Mouse (Mus musculus): ENCODE data around the gene Stx6. TPM values are rescaled to one million over a fixed set of nuclear protein-coding genes. Genes with fewer than 3 reads are reported as not detected.
A peak's percentile ranks its signal among the peaks of the same experiment; 100 is the strongest.

Gene Stx6
- 12.8 and 18.0 TPM in 2 replicates for total RNA-seq (2015)
- 34.8 and 36.4 TPM in 2 replicates for total RNA-seq (2017)

DNA sequence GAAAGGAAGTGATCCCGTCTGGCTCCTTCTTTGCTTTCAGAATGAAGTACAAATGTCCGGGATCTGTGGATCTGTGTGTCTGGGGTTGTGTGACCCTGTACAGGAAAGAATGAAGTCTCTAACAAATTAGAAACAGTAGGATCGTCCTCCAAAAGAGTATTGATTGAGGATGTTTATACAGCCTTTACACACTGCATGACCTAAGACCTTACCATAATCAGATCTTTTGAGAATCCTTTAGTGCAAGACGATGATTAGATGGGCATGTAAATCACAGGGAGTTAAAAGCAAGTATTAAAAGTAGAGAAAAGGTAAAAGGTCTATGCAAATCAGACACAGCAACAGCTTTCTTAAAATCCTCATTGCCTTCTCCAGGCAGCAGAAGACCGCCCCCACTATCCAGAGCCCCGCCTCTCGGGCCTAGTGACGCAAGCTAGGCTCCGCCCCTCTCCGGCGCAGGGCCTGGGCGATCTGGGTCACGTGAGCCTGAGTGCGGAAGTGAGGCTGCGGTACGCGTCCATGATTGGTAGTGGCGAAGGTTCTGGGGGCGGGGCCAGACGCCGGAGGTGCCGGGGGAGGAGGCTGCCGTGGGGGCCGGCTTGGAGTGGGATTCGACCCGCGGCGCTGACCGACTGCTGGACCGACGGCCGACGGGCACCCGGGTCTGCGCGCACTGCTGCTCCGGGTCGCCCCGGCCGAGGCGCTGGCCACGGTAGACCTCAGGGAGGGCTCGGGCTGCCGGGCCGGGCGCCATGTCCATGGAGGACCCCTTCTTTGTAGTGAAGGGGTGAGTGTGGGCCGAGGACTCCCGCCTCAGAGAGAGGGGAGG lies at the start of gene Stx6:
TSS of gene Stx6 (plus strand) at position 575 of the 829 bp plus-strand sequence.
- ATAC-seq (ENCODE audit: poor library complexity, severe bottlenecking): peak; percentile 98

- no peak for ATAC-seq (ENCODE audit: poor library complexity, severe bottlenecking)
Observed at GRCm38 (mm10) chr1:155109387-155110350, 48.8 kb upstream of the Stx6 start.

DNA sequence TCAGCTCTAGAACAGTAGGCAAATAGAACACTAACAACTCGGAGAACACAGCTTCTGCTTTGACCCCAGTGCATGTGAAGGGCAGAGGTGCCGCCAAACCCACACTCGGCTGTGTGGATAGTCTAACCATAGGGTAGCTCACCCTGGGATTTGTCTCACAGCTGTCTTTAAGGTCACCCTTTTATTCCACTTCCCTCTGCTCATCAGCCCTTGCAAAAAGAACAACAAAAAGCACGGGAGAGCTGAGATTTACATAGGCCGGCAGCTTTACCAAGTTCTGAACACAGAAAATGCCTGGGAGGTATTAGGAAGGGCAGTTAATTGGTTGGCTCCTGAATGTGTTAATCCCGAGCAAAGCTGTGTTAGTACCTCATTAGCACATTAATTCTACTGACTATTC lies 47.0 kb upstream of the Stx6 start:
- no peak for ATAC-seq (ENCODE audit: poor library complexity, severe bottlenecking)

GRCm38 (mm10) chr1:155112118-155112517 lies 46.4 kb upstream of the Stx6 start:
- ATAC-seq (ENCODE audit: poor library complexity, severe bottlenecking): no peak

DNA sequence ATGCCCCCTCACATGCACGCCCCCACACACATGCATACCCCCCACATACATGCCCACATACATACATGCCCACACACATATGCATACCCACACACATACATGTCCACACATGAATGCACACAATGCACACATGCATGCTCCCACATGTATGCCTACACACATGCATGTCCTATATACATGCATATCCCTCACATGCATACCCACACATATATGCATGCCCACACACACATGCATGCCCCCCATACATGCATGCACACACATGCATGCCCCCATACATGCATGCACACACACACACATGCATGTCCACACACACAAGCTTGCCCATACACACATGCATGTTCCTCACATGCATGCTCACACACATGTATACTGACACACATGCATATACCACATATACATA lies 45.6 kb upstream of the Stx6 start:
- ATAC-seq (ENCODE audit: poor library complexity, severe bottlenecking): no peak

- no peak for ATAC-seq (ENCODE audit: poor library complexity, severe bottlenecking)
Observed at GRCm38 (mm10) chr1:155113946-155114345, 44.6 kb upstream of the Stx6 start.

- ATAC-seq (ENCODE audit: poor library complexity, severe bottlenecking): no peak
Observed at GRCm38 (mm10) chr1:155119719-155120118, 38.8 kb upstream of the Stx6 start.

GRCm38 (mm10) chr1:155121977-155122939 lies 36.3 kb upstream of the Stx6 start:
- no peak for ATAC-seq (ENCODE audit: poor library complexity, severe bottlenecking)

- no peak for ATAC-seq (ENCODE audit: poor library complexity, severe bottlenecking)
Observed at GRCm38 (mm10) chr1:155124397-155124796, 34.1 kb upstream of the Stx6 start.

DNA sequence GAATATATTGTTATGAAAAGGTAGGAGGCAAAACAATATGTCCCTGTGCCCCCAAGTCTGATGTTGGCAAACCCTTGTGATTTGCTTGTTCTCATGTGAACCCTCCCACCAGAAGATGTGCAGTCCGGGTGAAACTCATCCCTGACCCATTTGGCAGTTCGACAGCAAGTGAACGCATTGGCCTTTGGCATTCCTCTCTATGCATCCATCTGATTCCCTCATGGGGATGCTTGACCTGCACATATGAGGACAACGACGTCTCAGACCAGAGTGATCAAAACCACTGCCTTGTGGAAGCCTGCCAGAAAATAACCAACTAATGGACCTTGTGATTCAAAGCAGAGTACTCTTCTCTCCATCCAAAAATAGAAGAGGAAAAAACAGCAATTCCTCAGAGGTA lies 31.8 kb upstream of the Stx6 start:
- no peak for ATAC-seq (ENCODE audit: poor library complexity, severe bottlenecking)

- ATAC-seq (ENCODE audit: poor library complexity, severe bottlenecking): no peak
Observed at GRCm38 (mm10) chr1:155127429-155127934, 31.0 kb upstream of the Stx6 start.

DNA sequence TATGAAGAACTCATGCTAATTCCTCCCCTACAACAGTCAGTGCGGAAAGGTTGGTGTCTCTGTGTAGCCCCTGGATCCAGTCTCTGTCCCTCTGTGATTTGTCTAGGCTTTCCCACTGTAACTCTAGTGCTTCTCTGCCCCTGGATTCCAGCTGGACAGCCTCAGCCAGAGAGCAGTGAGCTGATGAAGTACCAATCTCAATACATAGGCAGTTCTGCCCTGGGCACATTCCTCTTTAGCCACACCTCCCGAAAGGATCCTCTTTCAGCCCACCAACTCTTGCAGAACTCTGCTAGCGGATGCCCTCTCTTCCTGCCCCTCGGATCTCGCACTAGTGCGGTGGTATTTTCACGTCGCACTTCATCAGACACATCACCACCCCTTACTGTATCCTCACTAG lies 23.6 kb upstream of the Stx6 start:
- ATAC-seq (ENCODE audit: poor library complexity, severe bottlenecking): no peak

- no peak; the same call in 1 of the 2 replicates for ATAC-seq (ENCODE audit: poor library complexity, severe bottlenecking)
Observed at GRCm38 (mm10) chr1:155138795-155139194, 19.7 kb upstream of the Stx6 start.

GRCm38 (mm10) chr1:155140076-155140475 lies 18.4 kb upstream of the Stx6 start:
- peak; percentile 97 for ATAC-seq (ENCODE audit: poor library complexity, severe bottlenecking)

GRCm38 (mm10) chr1:155145620-155146019 lies 12.9 kb upstream of the Stx6 start:
- ATAC-seq (ENCODE audit: poor library complexity, severe bottlenecking): peak; percentile 76

DNA sequence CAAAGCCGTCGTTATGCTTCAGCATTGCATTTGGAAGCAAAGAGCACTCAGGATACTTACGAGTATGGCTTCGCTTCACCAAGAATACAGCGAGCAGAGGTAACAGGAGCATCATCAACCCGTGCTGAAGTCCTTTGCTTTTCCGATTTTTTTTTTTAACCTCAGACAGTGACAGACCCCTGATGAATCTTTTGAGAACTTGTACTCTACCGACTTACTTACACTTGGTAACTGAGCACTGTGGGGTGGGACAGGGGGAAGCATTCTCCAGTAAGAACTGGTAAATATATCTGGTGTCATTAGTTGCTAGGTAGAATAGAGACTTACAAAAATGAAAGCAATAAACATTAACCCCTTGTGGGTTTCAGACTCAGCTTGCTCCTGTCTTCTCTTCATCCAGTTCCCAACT lies 11.9 kb upstream of the Stx6 start, which contains the start of gene Mr1:
TSS of gene Mr1 (minus strand) at position 243 of the 409 bp plus-strand sequence.
- ATAC-seq (ENCODE audit: poor library complexity, severe bottlenecking): peak; percentile 83

DNA sequence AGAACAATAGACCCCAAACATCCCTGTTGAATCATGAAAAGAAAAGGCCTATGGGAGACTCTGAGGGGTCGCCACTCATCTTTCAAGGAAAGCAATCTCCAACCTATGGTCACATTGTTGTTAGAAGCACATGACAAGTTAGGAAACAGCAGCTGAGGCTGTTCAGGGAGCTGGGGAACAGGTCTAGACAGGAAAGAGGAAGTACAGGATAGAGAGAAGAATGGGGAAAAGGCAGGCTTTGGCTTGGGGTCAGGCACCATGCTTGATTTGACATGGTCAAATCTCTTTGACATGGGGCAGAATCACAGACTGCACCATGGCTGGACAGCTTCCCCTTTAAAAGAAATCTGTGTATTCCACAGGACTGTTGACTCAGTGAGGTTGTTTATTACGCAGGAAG lies 11.3 kb upstream of the Stx6 start:
- ATAC-seq (ENCODE audit: poor library complexity, severe bottlenecking): peak; percentile 60

DNA sequence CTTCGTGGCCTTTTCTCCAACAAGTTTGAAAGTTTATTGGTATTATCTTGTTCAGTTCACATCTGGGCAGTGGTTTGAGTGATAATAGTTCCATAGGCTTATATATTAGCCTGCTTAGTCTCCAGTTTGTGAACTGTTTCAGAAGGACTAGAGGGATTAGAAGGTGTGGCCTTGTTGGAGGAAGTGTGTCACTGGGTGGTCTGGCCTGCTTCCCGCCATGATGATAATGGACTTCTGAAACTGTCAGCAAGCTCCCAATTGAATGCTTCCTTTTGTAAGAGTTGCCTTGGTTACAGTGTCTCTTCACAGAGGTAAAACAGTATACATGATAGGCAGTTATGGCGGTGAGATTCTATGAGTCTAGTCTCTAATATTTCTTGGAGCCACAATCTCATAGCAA lies 9.1 kb upstream of the Stx6 start:
- no peak for ATAC-seq (ENCODE audit: poor library complexity, severe bottlenecking)

- no peak for ATAC-seq (ENCODE audit: poor library complexity, severe bottlenecking)
Observed at GRCm38 (mm10) chr1:155150821-155151220, 7.7 kb upstream of the Stx6 start.

GRCm38 (mm10) chr1:155153906-155154305 lies 4.6 kb upstream of the Stx6 start:
- no peak for ATAC-seq (ENCODE audit: poor library complexity, severe bottlenecking)

Data from megakaryocyte, adult 5-6 weeks (primary cell).